Comparison of ENCODE assay signal across 14 mouse cellular contexts in the genomic region with DNA sequence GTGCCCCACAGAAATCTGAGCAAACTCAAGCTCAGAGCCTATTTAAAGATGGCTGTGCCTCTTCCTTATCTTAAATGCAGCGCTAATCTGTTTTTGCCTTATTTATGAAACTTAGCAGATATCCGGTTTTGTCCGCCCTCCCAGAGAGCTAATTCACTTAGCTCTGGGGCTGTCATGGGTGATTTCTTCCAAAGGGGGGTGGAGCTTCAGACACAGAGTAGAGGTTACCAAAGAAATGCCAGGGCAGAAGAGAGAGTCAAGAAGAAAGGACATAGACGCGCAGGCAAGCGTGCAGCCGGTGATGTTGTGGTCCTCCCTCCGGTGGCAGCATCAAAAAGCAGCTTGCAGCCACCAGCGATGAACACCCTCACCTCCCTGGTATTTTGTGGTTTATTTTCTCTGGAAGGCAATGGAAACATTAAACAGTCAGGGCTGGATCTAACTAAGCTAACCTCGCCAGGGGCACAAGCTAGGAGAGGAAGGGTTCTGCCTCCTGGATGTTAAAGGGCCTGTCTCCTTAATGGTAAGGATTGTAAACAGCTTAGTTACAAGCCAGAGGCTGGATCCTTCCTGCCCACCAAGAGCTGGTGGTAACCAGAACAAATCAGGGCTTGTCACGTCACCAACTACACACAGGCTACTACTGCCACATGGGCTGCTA.
DNase-seq lines count a peak whose midpoint lies in the region; ATAC-seq and TF ChIP-seq lines count a peak whose summit lies in the region.
"Had no signal": no experiment of that assay in that cellular context is flagged by ENCODE, and none has a peak within 500 bp of the region (broad histone marks: within the 10 kb centered on the region; RNA-seq: fewer than 3 reads in every experiment).

No protein-coding gene starts in this region.

- no peaks in the 10 kb centered on the region for H3K27me3 ChIP-seq in kidney, adult 2 months (replicated peaks; ENCODE audit: control insufficient read depth, insufficient read depth, low read length)
- H3K27me3 ChIP-seq: embryonic facial prominence, embryonic 12.5 days; midbrain, embryonic 13.5 days; neural tube, embryonic 15.5 days had no signal

- TF ChIP-seq CTCF in layer of hippocampus, adult 2 months (conservative IDR thresholded peaks at IDR 0.05), result peak; percentile 29; the same call in 1 of the 2 replicates
- no peak for TF ChIP-seq CTCF in kidney, adult 2 months (conservative IDR thresholded peaks at IDR 0.05; ENCODE audit: insufficient read depth, insufficient read length, low read depth, low read length)

- H3K27ac ChIP-seq in layer of hippocampus, adult 2 months, result no peak overlapping the region
- H3K27ac ChIP-seq in kidney, adult 2 months (ENCODE audit: insufficient read depth, low read depth, low read length), result no peak overlapping the region; the same call in 1 of the 2 replicates
- H3K27ac ChIP-seq: embryonic facial prominence, embryonic 12.5 days; midbrain, embryonic 13.5 days; neural tube, embryonic 15.5 days had no signal

- no peak for DNase-seq in layer of hippocampus, adult 2 months (ENCODE audit: low spot score in 2 of 2)
- DNase-seq in layer of hippocampus, adult 11-12 months (ENCODE audit: low spot score), result no peak
- DNase-seq in kidney, adult 2 months, result peak; percentile 62
- peak; percentile 31 to 61 for DNase-seq in kidney, postnatal 4 days
- DNase-seq in spleen, adult 12 weeks (ENCODE audit: low spot score), result no peak
- DNase-seq in retina, postnatal 1 day, result no peak
- DNase-seq in spleen, postnatal 14 days (ENCODE audit: low spot score in 2 of 2), result no peak
- DNase-seq: cerebellum, adult 9-11 months; heart, postnatal 10 days had no signal

- H3K4me1 ChIP-seq in kidney, adult 2 months (ENCODE audit: control insufficient read depth, insufficient read depth, low read length), result peaks cover 3% of the 10 kb centered on the region; the same call in 1 of the 2 replicates
- H3K4me1 ChIP-seq: neural tube, embryonic 15.5 days had no signal

- H3K4me3 ChIP-seq in layer of hippocampus, adult 2 months, result no peak overlapping the region
- no peak overlapping the region for H3K4me3 ChIP-seq in kidney, adult 2 months (ENCODE audit: insufficient read depth, low read depth, low read length)
- H3K4me3 ChIP-seq: embryonic facial prominence, embryonic 12.5 days; midbrain, embryonic 13.5 days; neural tube, embryonic 15.5 days had no signal

- ATAC-seq in common myeloid progenitor, adult 5-6 weeks (replicated peaks; ENCODE audit: low read depth, poor library complexity, severe bottlenecking), result peak; percentile 4; the same call in 1 of the 2 replicates
- ATAC-seq: lung, postnatal 0 days; midbrain, embryonic 13.5 days had no signal

- TF ChIP-seq POLR2A in kidney, adult 2 months (IDR thresholded peaks at IDR 0.05; ENCODE audit: low read depth, low read length), result no peak

- WGBS in kidney, adult 2 months, result 33% methylated on average over 11 of the region's 11 CpGs

- no peaks in the 10 kb centered on the region for H3K36me3 ChIP-seq in kidney, adult 2 months (ENCODE audit: control insufficient read depth, insufficient read depth, low read length)
- H3K36me3 ChIP-seq: embryonic facial prominence, embryonic 12.5 days; neural tube, embryonic 15.5 days had no signal

Comparison
In these comparisons a context has a peak if more than half of its experiments do, and no peak if none do; other contexts are left out.
1. DNase-seq: peak in kidney, adult 2 months (single experiment) and kidney, postnatal 4 days (2 of 2); none in layer of hippocampus, adult 2 months (0 of 2), layer of hippocampus, adult 11-12 months (single experiment), spleen, adult 12 weeks (single experiment), retina, postnatal 1 day (single experiment) and spleen, postnatal 14 days (0 of 2).